Mouse (Mus musculus): ENCODE data around the gene Enpp4.

DNA sequence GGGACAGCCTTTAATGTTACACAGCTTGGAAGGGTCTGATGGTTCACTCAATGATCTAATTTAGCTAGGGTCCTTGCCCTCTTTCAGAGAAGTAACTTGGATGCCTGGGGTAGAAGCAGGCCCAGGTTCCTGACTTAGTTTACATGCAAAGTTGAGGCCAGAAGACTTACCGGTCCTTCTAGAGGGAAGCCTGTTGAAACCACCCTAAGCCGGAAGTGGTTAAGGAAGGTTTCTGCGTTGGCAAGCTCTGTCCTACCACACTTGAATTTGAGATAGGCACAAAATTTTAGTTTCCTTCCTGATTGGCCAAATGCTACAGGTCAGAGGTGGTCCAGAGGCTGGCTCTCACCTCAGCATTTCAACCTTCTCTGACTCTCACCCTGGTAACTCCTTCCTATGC, 17.4 kb downstream of the Enpp4 start:
- no peak for TF ChIP-seq CTCF (IDR thresholded peaks at IDR 0.05; ENCODE audit: extremely low read depth, insufficient read depth, insufficient read length, insufficient replicate concordance)
- no peak for TF ChIP-seq POLR2A (IDR thresholded peaks at IDR 0.05; ENCODE audit: low read depth, low read length)

All from spleen, adult 2 months (tissue).